Mouse (Mus musculus): ENCODE measurements around the gene Poll.

- TF ChIP-seq GATA1 (IDR thresholded peaks at IDR 0.05; ENCODE audit: borderline replicate concordance, low read length) = no peak
- no peak for TF ChIP-seq FLI1 (IDR thresholded peaks at IDR 0.05; ENCODE audit: low read length)
These were observed 24.7 kb upstream of the Poll start for GRCm38 (mm10) chr19:45584856-45585620.
